Mouse (Mus musculus): Measurements from ENCODE around the gene Pigk. TPM values are rescaled to one million over a fixed set of nuclear protein-coding genes. Genes with fewer than 3 reads are reported as not detected.

Gene Pigk
- total RNA-seq, 2 experiments from 2014 or later, result 58.8 to 69.0 TPM

- DNase-seq, result no peak
Measured at GRCm38 (mm10) chr3:152841264-152841663, 127.4 kb downstream of the Pigk start.

- no peak for DNase-seq
Measured at GRCm38 (mm10) chr3:152842648-152843047, 128.7 kb downstream of the Pigk start.

- DNase-seq, result no peak
Measured at GRCm38 (mm10) chr3:152843925-152844324, 130.0 kb downstream of the Pigk start.

- DNase-seq, result no peak
Measured at GRCm38 (mm10) chr3:152855006-152855614, 141.2 kb downstream of the Pigk start.

GRCm38 (mm10) chr3:152856095-152856494 is 142.2 kb downstream of the Pigk start:
- DNase-seq, result no peak

GRCm38 (mm10) chr3:152861450-152861849 is 147.6 kb downstream of the Pigk start:
- DNase-seq, result no peak

GRCm38 (mm10) chr3:152861978-152862377 is 148.1 kb downstream of the Pigk start:
- no peak for DNase-seq

- no peak for DNase-seq
Measured at GRCm38 (mm10) chr3:152866035-152866965, 152.4 kb downstream of the Pigk start.

GRCm38 (mm10) chr3:152867654-152868525 is 154.0 kb downstream of the Pigk start:
- DNase-seq, result no peak

GRCm38 (mm10) chr3:152872054-152872453 is 158.2 kb downstream of the Pigk start:
- no peak for DNase-seq

- DNase-seq, result no peak
Measured at GRCm38 (mm10) chr3:152872596-152872995, 158.7 kb downstream of the Pigk start.

GRCm38 (mm10) chr3:152874431-152875355 is 160.8 kb downstream of the Pigk start:
- DNase-seq, result no peak

- DNase-seq, result no peak
Measured at GRCm38 (mm10) chr3:152875723-152876290, 161.9 kb downstream of the Pigk start.

GRCm38 (mm10) chr3:152880121-152880835 is 166.4 kb downstream of the Pigk start:
- no peak for DNase-seq

- DNase-seq, result no peak
Measured at GRCm38 (mm10) chr3:152881706-152882105, 167.8 kb downstream of the Pigk start.

GRCm38 (mm10) chr3:152883556-152883955 is 169.7 kb downstream of the Pigk start:
- no peak for DNase-seq

GRCm38 (mm10) chr3:152886749-152887148 is 172.8 kb downstream of the Pigk start:
- DNase-seq, result peak in 1 of 2 experiments; percentile 6

- peak in 1 of 2 experiments; percentile 9 for DNase-seq
Measured at GRCm38 (mm10) chr3:152888116-152888515, 174.2 kb downstream of the Pigk start.

GRCm38 (mm10) chr3:152894935-152895334 is 181.0 kb downstream of the Pigk start:
- DNase-seq, result no peak

- DNase-seq, result no peak
Measured at GRCm38 (mm10) chr3:152896111-152896510, 182.2 kb downstream of the Pigk start.

All from adrenal gland, postnatal 36 days (tissue).